Mouse (Mus musculus): ENCODE data around the gene Fam117a.
"Not testable (repeated sequence)": the region's sequence is repeated elsewhere in the genome, so short reads cannot be mapped to it uniquely, and the experiment has no call there.

Fam117a gene

GRCm38 (mm10) chr11:95392708-95393499 lies 56.1 kb downstream of the Fam117a start:
- DNase-seq (ENCODE audit: low read depth, low spot score): no peak

- DNase-seq (ENCODE audit: low read depth, low spot score): no peak
These were observed 56.6 kb downstream of the Fam117a start for GRCm38 (mm10) chr11:95393500-95393816.

- no peak for DNase-seq (ENCODE audit: low read depth, low spot score)
These were observed 57.3 kb downstream of the Fam117a start for GRCm38 (mm10) chr11:95394112-95394511.

- no peak for DNase-seq (ENCODE audit: low read depth, low spot score)
These were observed 59.7 kb downstream of the Fam117a start for GRCm38 (mm10) chr11:95396548-95396947.

GRCm38 (mm10) chr11:95397843-95398835 lies 61.3 kb downstream of the Fam117a start:
- no peak for DNase-seq (ENCODE audit: low read depth, low spot score)

GRCm38 (mm10) chr11:95399520-95400020 lies 62.8 kb downstream of the Fam117a start:
- DNase-seq (ENCODE audit: low read depth, low spot score): no peak

GRCm38 (mm10) chr11:95401568-95401967 lies 64.8 kb downstream of the Fam117a start:
- DNase-seq (ENCODE audit: low read depth, low spot score): no peak

- DNase-seq (ENCODE audit: low read depth, low spot score): no peak
These were observed 65.4 kb downstream of the Fam117a start for GRCm38 (mm10) chr11:95402196-95402595.

- no peak for DNase-seq (ENCODE audit: low read depth, low spot score)
These were observed 65.9 kb downstream of the Fam117a start for GRCm38 (mm10) chr11:95402658-95403101.

GRCm38 (mm10) chr11:95403382-95404340 lies 66.8 kb downstream of the Fam117a start:
- no peak for DNase-seq (ENCODE audit: low read depth, low spot score)

- no peak for DNase-seq (ENCODE audit: low read depth, low spot score)
These were observed 69.0 kb downstream of the Fam117a start for GRCm38 (mm10) chr11:95405771-95406170.

GRCm38 (mm10) chr11:95406398-95406797 lies 69.6 kb downstream of the Fam117a start:
- not testable (repeated sequence) for DNase-seq (ENCODE audit: low read depth, low spot score)

- no peak for DNase-seq (ENCODE audit: low read depth, low spot score)
These were observed 72.8 kb downstream of the Fam117a start for GRCm38 (mm10) chr11:95409450-95410112.

GRCm38 (mm10) chr11:95411453-95412013 lies 74.7 kb downstream of the Fam117a start:
- no peak for DNase-seq (ENCODE audit: low read depth, low spot score)

- DNase-seq (ENCODE audit: low read depth, low spot score): no peak
These were observed 75.8 kb downstream of the Fam117a start for GRCm38 (mm10) chr11:95412615-95413014.

- DNase-seq (ENCODE audit: low read depth, low spot score): peak; percentile 89
These were observed 77.1 kb downstream of the Fam117a start, which contains the start of gene Spop for GRCm38 (mm10) chr11:95413641-95414535. Gene Spop, plus strand, starts transcription at chr11:95414080.

GRCm38 (mm10) chr11:95414536-95415161 lies 77.8 kb downstream of the Fam117a start:
- peak; percentile 88 for DNase-seq (ENCODE audit: low read depth, low spot score)

GRCm38 (mm10) chr11:95415931-95416330 lies 79.1 kb downstream of the Fam117a start:
- no peak for DNase-seq (ENCODE audit: low read depth, low spot score)

GRCm38 (mm10) chr11:95417341-95417740 lies 80.5 kb downstream of the Fam117a start:
- DNase-seq (ENCODE audit: low read depth, low spot score): no peak
